Mouse (Mus musculus) embryonic stem cell, embryonic (primary cell): ENCODE measurements at regions not wholly inside any gene's neighbourhood (a gene's known extent, or its start where the extent isn't known, plus 50 kb on each side); places are given as distances from the start of the nearest gene placed in this dataset.

Source experiments
- CTCF ChIA-PET, 4 experiments: fragments of 300-600 bp in 2 of 4; fragments of 350-600 bp in 2 of 4; sonication (Branson Sonifier 250); formaldehyde crosslinking; loops; one replicate each; lab custom pipeline; 2022; ENCODE audit warnings: inconsistent platforms in 2 of 4; lab: Charles Lee
- POLR2A ChIA-PET, 4 experiments: fragments of 300-600 bp in 2 of 4; fragments of 350-600 bp in 2 of 4; sonication (Branson Sonifier 250); formaldehyde crosslinking; loops; one replicate each; lab custom pipeline; 2022; ENCODE audit warnings: antibody characterized with exemption in 4 of 4, inconsistent platforms in 1 of 4; lab: Charles Lee

- ChIA-PET CTCF (no interaction called here), POLR2A (interaction anchor here in 2 of 4 experiments (0.6 to 1.7 kb wide), 3 partner anchors 9 to 87 kb away, joined by 3 to 5 read pairs (median 3); no protein-coding TSS in a partner anchor)
These were observed 54.0 kb upstream of the Jade2 start for GRCm38 (mm10) chr11:51911481-51911880.

GRCm38 (mm10) chr11:51915656-51916032 lies 51.8 kb upstream of the Cdkn2aipnl start:
- ChIA-PET POLR2A (interaction anchor here in 3 of 4 experiments (0.6 to 2.5 kb wide), 9 partner anchors 15 to 227 kb away, joined by 3 to 18 read pairs (median 3); partner anchors contain the start of genes 0610009B22Rik (in 1 of the 3), Cdkn2aipnl (in 1 of the 3) and Jade2 (in 1 of the 3)), CTCF (interaction anchor here in 3 of 4 experiments (0.6 to 1.4 kb wide), 6 partner anchors 32 to 98 kb away, joined by 3 to 12 read pairs (median 3); no protein-coding TSS in a partner anchor)

GRCm38 (mm10) chr11:51916033-51916929 lies 51.2 kb upstream of the Cdkn2aipnl start:
- POLR2A ChIA-PET = interaction anchor here (0.6 to 2.5 kb wide), 22 partner anchors 9 to 310 kb away, joined by 3 to 18 read pairs (median 3); partner anchors contain the start of genes 0610009B22Rik (in 1 of the 4), Cdkn2aipnl (in 1 of the 4), Hnrnpab (in 1 of the 4) and Jade2 (in 1 of the 4)
- CTCF ChIA-PET = interaction anchor here in 3 of 4 experiments (0.6 to 1.6 kb wide), 11 partner anchors 17 to 304 kb away, joined by 3 to 12 read pairs (median 4); no protein-coding TSS in a partner anchor
